Mouse (Mus musculus) liver, postnatal 0 days (tissue): ENCODE measurements around the gene Pard3. TPM values are rescaled to one million over a fixed set of nuclear protein-coding genes. Genes with fewer than 3 reads are reported as not detected.

Source experiments
- ATAC-seq: fragments of 200-750 bp; cut with Nextera tagmentation; 2 replicates; pipeline ENCODE4 v1.8.0; 2017; ENCODE audit warnings: mild to moderate bottlenecking, moderate library complexity
- DNase-seq: peaks from one replicate; pipeline ENCODE4 v3.0.0-alpha.2; 2016
- H3K27ac ChIP-seq: fragments of 300-500 bp; sonication (generic); 2 replicates; pipeline ENCODE4 v1.5.1; 2014; ENCODE audit warnings: antibody characterized with exemption, moderate library complexity, mild to moderate bottlenecking, low read depth
- H3K27me3 ChIP-seq: fragments of 300-500 bp; sonication (generic); 2 replicates; pipeline ENCODE4 v1.6.1; 2014; ENCODE audit warnings: low read length, control low read depth, mixed read lengths; ENCODE audit not compliant: insufficient read depth
- H3K36me3 ChIP-seq: fragments of 300-500 bp; sonication (generic); replicated peaks from 2 replicates; pipeline ENCODE4 v1.6.1; 2014; ENCODE audit warnings: mild to moderate bottlenecking, control low read depth, low read length, moderate library complexity, mixed read lengths; ENCODE audit not compliant: insufficient read depth
- H3K4me1 ChIP-seq: fragments of 300-500 bp; sonication (generic); 2 replicates; pipeline ENCODE4 v1.6.1; 2014; ENCODE audit warnings: antibody characterized with exemption, mild to moderate bottlenecking, control low read depth; ENCODE audit not compliant: insufficient read depth
- H3K4me2 ChIP-seq: fragments of 300-500 bp; sonication (generic); 2 replicates; pipeline ENCODE4 v1.6.1; 2014; ENCODE audit warnings: low read depth, mild to moderate bottlenecking, low read length, moderate library complexity, mixed read lengths
- H3K4me3 ChIP-seq: fragments of 300-500 bp; sonication (generic); 2 replicates; pipeline ENCODE4 v1.5.1; 2014; ENCODE audit warnings: low read depth, low read length
- H3K9ac ChIP-seq: fragments of 300-500 bp; sonication (generic); replicated peaks from 2 replicates; pipeline ENCODE4 v1.6.1; 2014; ENCODE audit warnings: mild to moderate bottlenecking, moderate library complexity
- H3K9me3 ChIP-seq: fragments of 300-500 bp; sonication (generic); 2 replicates; pipeline ENCODE4 v1.6.1; 2016; ENCODE audit warnings: mild to moderate bottlenecking, control low read depth, low read length, mixed read lengths
- CTCF ChIP-seq: sonication (generic); IDR thresholded peaks from 2 replicates; pipeline ENCODE4 v1.5.1; 2016; ENCODE audit warnings: antibody characterized with exemption, low read depth
- EP300 ChIP-seq: IDR thresholded peaks from 2 replicates; pipeline ENCODE4 v1.6.1; 2016; ENCODE audit warnings: antibody characterized with exemption, low read depth, mild to moderate bottlenecking
- WGBS: fragments of 180-500 bp; shearing (Covaris S2); extraction: QIAGEN DNeasy Blood & Tissue Kit; methylation state at CpG from one replicate; pipeline ENCODE4 v1.1.7; 2014; ENCODE audit not compliant: insufficient replicate concordance; 5-methylcytosine and 5-hydroxymethylcytosine counted together
- polyA plus RNA-seq: library from polyadenylated mRNA; unstranded; fragments of >200 nt; fragmentation: Nextera tagmentation; extraction: Ambion mirVana; gene quantifications from 2 replicates; pipeline ENCODE4 v1.2.1, GENCODE M21; 2015

Pard3 gene
- polyA plus RNA-seq, 1 experiment from 2014 or later, result 10.2 TPM

GRCm38 (mm10) chr8:127511341-127511740, 447.6 kb downstream of the Pard3 start:
- ATAC-seq, result no peak
- Histone ChIP-seq H3K27ac (no peak overlapping the region), H3K4me3 (no peak overlapping the region), H3K9me3 (no peaks in the 10 kb centered on the region), H3K27me3 (no peaks in the 10 kb centered on the region), H3K4me2 (no peak overlapping the region), H3K36me3 (no peaks in the 10 kb centered on the region), H3K4me1 (peaks cover 16% of the 10 kb centered on the region), H3K9ac (no peak overlapping the region)
- 67% methylated on average over 1 of the region's 1 CpGs for WGBS
- DNase-seq, result no peak
- TF ChIP-seq EP300 (no peak), CTCF (no peak)

- H3K27ac ChIP-seq, result no peak overlapping the region
- H3K4me3 ChIP-seq, result no peak overlapping the region
- H3K9ac ChIP-seq, result no peak overlapping the region
- no peaks in the 10 kb centered on the region for H3K9me3 ChIP-seq
- no peaks in the 10 kb centered on the region for H3K27me3 ChIP-seq
- TF ChIP-seq EP300, result no peak
- 0 out of 2 replicates have a peak, but pooled peaks have one; percentile 5 for TF ChIP-seq CTCF
- no peaks in the 10 kb centered on the region for H3K36me3 ChIP-seq
- H3K4me2 ChIP-seq, result no peak overlapping the region
- DNase-seq (no peak), ATAC-seq (no peak)
- 55% methylated on average over 1 of the region's 1 CpGs for WGBS
- peaks cover 16% of the 10 kb centered on the region for H3K4me1 ChIP-seq
Measured at GRCm38 (mm10) chr8:127512001-127512573, 448.4 kb downstream of the Pard3 start.

GRCm38 (mm10) chr8:127512580-127512979, 448.9 kb downstream of the Pard3 start:
- Histone ChIP-seq H3K4me2 (no peak overlapping the region), H3K27me3 (no peaks in the 10 kb centered on the region), H3K4me3 (no peak overlapping the region), H3K9me3 (no peaks in the 10 kb centered on the region), H3K36me3 (no peaks in the 10 kb centered on the region), H3K4me1 (peaks cover 16% of the 10 kb centered on the region), H3K27ac (no peak overlapping the region), H3K9ac (no peak overlapping the region)
- WGBS, result 61% methylated on average over 4 of the region's 4 CpGs
- TF ChIP-seq CTCF (no peak), EP300 (no peak)
- DNase-seq (no peak), ATAC-seq (no peak)

DNA sequence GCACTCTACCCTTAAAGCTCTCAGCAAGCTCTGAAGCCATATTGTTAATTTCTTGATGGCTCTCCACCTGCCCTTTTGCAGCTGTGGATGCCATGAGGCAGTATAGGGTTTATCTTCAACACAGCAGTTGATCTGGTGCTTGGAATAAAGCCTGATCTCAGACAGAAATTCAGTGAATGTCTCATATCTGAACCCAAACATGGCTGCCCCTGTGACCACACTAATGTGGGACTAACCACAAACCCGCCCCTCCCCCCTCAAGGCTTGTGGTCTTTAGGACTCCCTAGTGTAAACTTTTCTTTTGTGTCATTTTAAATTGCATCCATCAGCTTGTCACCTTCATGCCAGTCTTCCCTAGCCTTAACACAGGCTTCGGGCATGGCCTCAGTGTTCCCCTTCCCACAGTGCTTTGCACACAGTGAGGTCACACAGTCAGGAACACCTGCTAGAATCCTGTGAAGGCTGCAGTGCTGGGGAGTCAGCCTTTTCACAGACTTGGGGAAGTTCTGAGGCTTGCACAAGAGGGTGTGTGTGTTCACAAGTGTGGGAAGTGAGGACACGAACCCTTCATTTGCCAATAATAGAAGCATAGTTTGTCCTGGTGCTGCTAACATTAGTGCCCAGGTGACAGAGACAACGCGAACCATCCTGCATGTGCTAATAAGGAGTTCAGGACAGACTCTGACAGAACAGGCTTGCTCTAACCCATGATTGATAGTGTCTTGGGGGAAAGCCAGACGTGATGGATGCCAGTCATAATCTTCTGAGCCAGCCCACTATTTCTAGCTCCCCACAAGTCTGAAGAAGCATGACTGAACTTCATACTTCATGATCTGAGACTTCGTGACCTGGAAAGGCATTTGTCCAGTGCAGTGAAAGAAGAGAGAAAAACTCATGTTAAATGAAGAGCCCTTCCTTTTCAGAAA, 451.4 kb downstream of the Pard3 start:
- no peaks in the 10 kb centered on the region for H3K27me3 ChIP-seq
- 39% methylated on average over 7 of the region's 7 CpGs for WGBS
- H3K9me3 ChIP-seq, result no peaks in the 10 kb centered on the region
- H3K4me1 ChIP-seq, result peaks cover 16% of the 10 kb centered on the region
- no peak overlapping the region for H3K4me3 ChIP-seq
- H3K27ac ChIP-seq, result no peak overlapping the region
- ATAC-seq, result peak; percentile 65
- no peaks in the 10 kb centered on the region for H3K36me3 ChIP-seq
- TF ChIP-seq EP300, result peak; percentile 40
- TF ChIP-seq CTCF, result no peak
- no peak overlapping the region for H3K9ac ChIP-seq
- peak; percentile 30 for DNase-seq
- no peak overlapping the region for H3K4me2 ChIP-seq

DNA sequence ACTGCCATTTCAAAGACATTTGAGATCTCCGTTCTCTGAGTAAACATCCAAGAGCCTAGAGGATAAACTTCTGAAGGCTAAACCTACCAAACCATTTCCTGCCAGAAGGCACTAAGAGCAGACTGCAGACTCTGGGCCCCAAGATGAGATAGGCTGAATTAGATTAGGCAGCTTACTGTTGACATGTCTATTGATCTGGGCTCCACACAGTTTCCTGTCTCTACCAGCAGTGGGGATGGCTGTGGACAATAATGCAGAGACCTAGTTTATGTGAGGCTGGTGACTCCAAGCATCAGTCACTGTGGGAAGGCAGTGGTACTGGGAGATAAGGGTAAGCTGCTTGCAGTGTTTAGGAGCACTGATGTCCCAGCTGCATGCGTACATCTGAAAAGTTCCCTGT, 452.4 kb downstream of the Pard3 start:
- no peaks in the 10 kb centered on the region for H3K36me3 ChIP-seq
- WGBS, result 25% methylated on average over 2 of the region's 2 CpGs
- H3K4me3 ChIP-seq, result no peak overlapping the region
- DNase-seq, result no peak
- H3K27ac ChIP-seq, result no peak overlapping the region
- no peak overlapping the region for H3K4me2 ChIP-seq
- no peak for TF ChIP-seq CTCF
- peak; percentile 10; the same call in 1 of the 2 replicates for TF ChIP-seq EP300
- H3K27me3 ChIP-seq, result no peaks in the 10 kb centered on the region
- ATAC-seq, result peak; percentile 65
- H3K4me1 ChIP-seq, result peaks cover 16% of the 10 kb centered on the region
- H3K9me3 ChIP-seq, result no peaks in the 10 kb centered on the region
- H3K9ac ChIP-seq, result no peak overlapping the region

GRCm38 (mm10) chr8:127525673-127526072, 462.0 kb downstream of the Pard3 start:
- H3K27me3 ChIP-seq, result no peaks in the 10 kb centered on the region
- ATAC-seq (no peak), DNase-seq (no peak)
- WGBS, result 55% methylated on average over 4 of the region's 4 CpGs
- no peak for TF ChIP-seq EP300
- TF ChIP-seq CTCF, result no peak
- H3K4me3 ChIP-seq, result no peak overlapping the region
- H3K4me2 ChIP-seq, result no peak overlapping the region
- no peaks in the 10 kb centered on the region for H3K9me3 ChIP-seq
- H3K27ac ChIP-seq, result no peak overlapping the region
- no peaks in the 10 kb centered on the region for H3K4me1 ChIP-seq
- no peaks in the 10 kb centered on the region for H3K36me3 ChIP-seq
- H3K9ac ChIP-seq, result no peak overlapping the region
